In the genomic region with DNA sequence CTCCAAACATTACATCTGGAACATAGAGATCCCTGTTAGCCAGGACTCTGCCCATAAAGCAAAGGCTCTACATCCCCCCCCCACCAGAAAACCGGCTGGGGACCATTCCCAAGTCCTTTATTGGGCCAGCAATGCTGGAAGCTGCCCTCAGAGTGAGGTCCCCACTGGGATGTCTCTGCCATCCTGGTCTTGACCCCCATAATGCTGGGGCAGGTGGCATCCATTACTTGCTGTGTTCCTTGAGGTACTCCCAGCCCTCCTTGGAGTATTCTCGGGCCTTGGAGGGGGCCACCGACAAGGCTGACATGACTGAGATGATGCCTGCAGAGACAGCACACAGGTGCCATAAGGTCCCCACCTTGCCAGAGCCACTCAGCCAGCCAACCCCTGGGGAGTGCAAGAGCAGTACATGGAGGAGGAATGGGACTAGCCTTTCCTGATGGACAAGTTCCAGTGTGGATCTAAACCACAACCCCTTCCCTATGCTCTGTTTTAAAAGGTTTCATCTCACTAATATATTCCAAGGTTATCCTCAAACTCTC, we compare ENCODE assay signal across 19 mouse cellular contexts. TPM values are rescaled to one million over a fixed set of nuclear protein-coding genes. Genes with fewer than 3 reads are reported as not detected.
DNase-seq lines count a peak whose midpoint lies in the region; ATAC-seq lines count a peak whose summit lies in the region.
"Had no signal": no experiment of that assay in that cellular context is flagged by ENCODE, and none has a peak within 500 bp of the region (broad histone marks: within the 10 kb centered on the region; RNA-seq: fewer than 3 reads in every experiment).

No protein-coding gene starts in this region.

- H3K9ac ChIP-seq in heart, embryonic 16.5 days (ENCODE audit: low read length), result no peak overlapping the region
- no peak overlapping the region for H3K9ac ChIP-seq in midbrain, embryonic 16.5 days (ENCODE audit: low read depth, low read length)
- H3K9ac ChIP-seq in limb, embryonic 13.5 days, result 0 out of 2 replicates have a peak overlapping the region, but pooled peaks have one; percentile 26

- 80% methylated on average over 3 of the region's 3 CpGs for WGBS in heart, embryonic 16.5 days
- WGBS in midbrain, embryonic 10.5 days, result 83% methylated on average over 3 of the region's 3 CpGs
- 83% methylated on average over 3 of the region's 3 CpGs for WGBS in midbrain, embryonic 16.5 days
- 69% methylated on average over 3 of the region's 3 CpGs for WGBS in limb, embryonic 13.5 days

- peaks cover 17% of the 10 kb centered on the region for H3K4me1 ChIP-seq in heart, embryonic 16.5 days (ENCODE audit: control insufficient read depth, insufficient read depth, low read length)
- peaks cover 44% of the 10 kb centered on the region for H3K4me1 ChIP-seq in midbrain, embryonic 10.5 days
- peaks cover 15% of the 10 kb centered on the region for H3K4me1 ChIP-seq in midbrain, embryonic 16.5 days (ENCODE audit: control insufficient read depth, insufficient read depth, low read length)
- peaks cover 29% of the 10 kb centered on the region for H3K4me1 ChIP-seq in limb, embryonic 13.5 days

- H3K4me2 ChIP-seq in heart, embryonic 16.5 days (ENCODE audit: low read depth, low read length), result no peak overlapping the region
- no peak overlapping the region for H3K4me2 ChIP-seq in midbrain, embryonic 16.5 days (ENCODE audit: low read length)
- no peak overlapping the region for H3K4me2 ChIP-seq in limb, embryonic 13.5 days (replicated peaks)

- no peaks in the 10 kb centered on the region for H3K9me3 ChIP-seq in heart, embryonic 16.5 days (replicated peaks; ENCODE audit: control insufficient read depth, low read length)
- H3K9me3 ChIP-seq in midbrain, embryonic 10.5 days (replicated peaks), result no peaks in the 10 kb centered on the region
- H3K9me3 ChIP-seq in midbrain, embryonic 16.5 days (replicated peaks; ENCODE audit: control insufficient read depth, low read length, poor library complexity, severe bottlenecking), result no peaks in the 10 kb centered on the region
- H3K9me3 ChIP-seq in limb, embryonic 13.5 days, result no peaks in the 10 kb centered on the region
- H3K9me3 ChIP-seq: limb, embryonic 15.5 days had no signal

- no peak for ATAC-seq in heart, embryonic 16.5 days (replicated peaks; ENCODE audit: extremely low read depth, insufficient read depth, low FRiP score)
- ATAC-seq in midbrain, embryonic 16.5 days, result no peak
- ATAC-seq in limb, embryonic 13.5 days (ENCODE audit: low FRiP score, low read depth), result no peak
- no peak for ATAC-seq in inflammation-experienced regulatory T-cells, adult 6 months
- ATAC-seq: activated CD4-positive, CD25-positive, alpha-beta regulatory T cell, adult 4 months; hindbrain, postnatal 0 days; lung, postnatal 0 days had no signal

- 0 out of 2 replicates have a peak overlapping the region, but pooled peaks have one; percentile 8 for H3K27ac ChIP-seq in heart, embryonic 16.5 days (ENCODE audit: low read length)
- no peak overlapping the region for H3K27ac ChIP-seq in midbrain, embryonic 10.5 days (replicated peaks)
- no peak overlapping the region for H3K27ac ChIP-seq in midbrain, embryonic 16.5 days (ENCODE audit: low read length)
- no peak overlapping the region for H3K27ac ChIP-seq in limb, embryonic 13.5 days
- H3K27ac ChIP-seq: hindbrain, postnatal 0 days; limb, embryonic 15.5 days had no signal

- peaks cover 46% of the 10 kb centered on the region for H3K36me3 ChIP-seq in heart, embryonic 16.5 days (ENCODE audit: control insufficient read depth, insufficient read depth)
- peaks cover 56% of the 10 kb centered on the region for H3K36me3 ChIP-seq in midbrain, embryonic 10.5 days
- H3K36me3 ChIP-seq in midbrain, embryonic 16.5 days (ENCODE audit: control insufficient read depth, insufficient read depth, low read length), result peaks cover 41% of the 10 kb centered on the region
- H3K36me3 ChIP-seq in limb, embryonic 13.5 days, result peaks cover 51% of the 10 kb centered on the region

- DNase-seq in cerebellum, adult 11-12 months, result peak; percentile 51
- no peak for DNase-seq in cerebellum, adult 18-20 months
- no peak for DNase-seq in heart, postnatal 25 days (ENCODE audit: low spot score)
- no peak for DNase-seq in midbrain, embryonic 10.5 days (ENCODE audit: low spot score)
- DNase-seq: adrenal gland, postnatal 10 days; heart, adult 18-20 months; heart, postnatal 4 days; kidney, adult 11 months; right cerebral cortex, postnatal 25 days; thymus, adult 2 months had no signal

- H3K27me3 ChIP-seq in heart, embryonic 16.5 days (ENCODE audit: control insufficient read depth, insufficient read depth, low read length), result no peaks in the 10 kb centered on the region
- no peaks in the 10 kb centered on the region for H3K27me3 ChIP-seq in midbrain, embryonic 10.5 days (ENCODE audit: low read depth, poor library complexity, severe bottlenecking)
- no peaks in the 10 kb centered on the region for H3K27me3 ChIP-seq in midbrain, embryonic 16.5 days (ENCODE audit: control insufficient read depth, insufficient read depth, low read depth, low read length)
- H3K27me3 ChIP-seq in limb, embryonic 13.5 days, result no peaks in the 10 kb centered on the region
- H3K27me3 ChIP-seq: limb, embryonic 15.5 days had no signal

- intact Hi-C loops in heart, postnatal 25 days (cut with DNase I), result loop anchor here (5.0 kb wide), 1 partner anchor 155 kb away; a partner anchor contains a TSS

- H3K4me3 ChIP-seq in heart, embryonic 16.5 days (ENCODE audit: low read length), result no peak overlapping the region
- H3K4me3 ChIP-seq in midbrain, embryonic 10.5 days, result peak overlapping the region; percentile 7; the same call in 1 of the 2 replicates
- no peak overlapping the region for H3K4me3 ChIP-seq in midbrain, embryonic 16.5 days (ENCODE audit: low read depth, low read length)
- no peak overlapping the region; the same call in 1 of the 2 replicates for H3K4me3 ChIP-seq in limb, embryonic 13.5 days

RNA-seq across cellular contexts. Expression of a gene that starts 2.0 kb away (rescaled TPM):
- 329 and 345 TPM in 2 replicates for polyA plus RNA-seq in heart, embryonic 16.5 days (2015; fragmentation: Nextera tagmentation; extraction: Ambion mirVana)
- total RNA-seq in heart, postnatal 25 days (2021), result 100 to 1,000 TPM; 343 to 364 TPM
- 197 and 202 TPM in 2 replicates for polyA plus RNA-seq in midbrain, embryonic 10.5 days (2016; fragmentation: Nextera tagmentation; extraction: Ambion mirVana)
- polyA plus RNA-seq in midbrain, embryonic 16.5 days (2015; fragmentation: Nextera tagmentation; extraction: Ambion mirVana), result 171 and 182 TPM in 2 replicates
- polyA plus RNA-seq in limb, embryonic 13.5 days (2015; fragmentation: Nextera tagmentation; extraction: Ambion mirVana), result 226 and 230 TPM in 2 replicates
- polyA plus RNA-seq in inflammation-experienced regulatory T-cells, adult 6 months (2017; shearing (Covaris generic)), result 100 to 1,000 TPM; 203 to 308 (median 286) TPM

RNA-seq across cellular contexts. Expression of a gene that starts 5.6 kb away (rescaled TPM):
- 1,106 and 1,159 TPM in 2 replicates for polyA plus RNA-seq in heart, embryonic 16.5 days (2015; fragmentation: Nextera tagmentation; extraction: Ambion mirVana)
- 100 to 1,000 TPM; 692 to 724 TPM for total RNA-seq in heart, postnatal 25 days (2021)
- 1,286 and 1,494 TPM in 2 replicates for polyA plus RNA-seq in midbrain, embryonic 10.5 days (2016; fragmentation: Nextera tagmentation; extraction: Ambion mirVana)
- polyA plus RNA-seq in midbrain, embryonic 16.5 days (2015; fragmentation: Nextera tagmentation; extraction: Ambion mirVana), result 789 and 838 TPM in 2 replicates
- polyA plus RNA-seq in limb, embryonic 13.5 days (2015; fragmentation: Nextera tagmentation; extraction: Ambion mirVana), result 1,714 and 1,755 TPM in 2 replicates
- polyA plus RNA-seq in inflammation-experienced regulatory T-cells, adult 6 months (2017; shearing (Covaris generic)), result 1,000 to 10,000 TPM; 2,478 to 5,003 (median 4,913) TPM

RNA-seq across cellular contexts. Expression of a gene that starts 19.1 kb away (rescaled TPM):
- polyA plus RNA-seq in heart, embryonic 16.5 days (2015; fragmentation: Nextera tagmentation; extraction: Ambion mirVana), result 60.7 and 62.5 TPM in 2 replicates
- 100 to 1,000 TPM; 107 to 112 TPM for total RNA-seq in heart, postnatal 25 days (2021)
- polyA plus RNA-seq in midbrain, embryonic 10.5 days (2016; fragmentation: Nextera tagmentation; extraction: Ambion mirVana), result 52.4 and 54.4 TPM in 2 replicates
- polyA plus RNA-seq in midbrain, embryonic 16.5 days (2015; fragmentation: Nextera tagmentation; extraction: Ambion mirVana), result 42.8 and 43.0 TPM in 2 replicates
- 50.7 and 53.2 TPM in 2 replicates for polyA plus RNA-seq in limb, embryonic 13.5 days (2015; fragmentation: Nextera tagmentation; extraction: Ambion mirVana)
- 1 to 10 TPM; 7.5 to 8.1 (median 8.1) TPM for polyA plus RNA-seq in inflammation-experienced regulatory T-cells, adult 6 months (2017; shearing (Covaris generic))

RNA-seq across cellular contexts. Expression of a gene that starts 20.4 kb away (rescaled TPM):
- polyA plus RNA-seq in heart, embryonic 16.5 days (2015; fragmentation: Nextera tagmentation; extraction: Ambion mirVana), result 0.29 and 0.31 TPM in 2 replicates
- not detected for total RNA-seq in heart, postnatal 25 days (2021)
- polyA plus RNA-seq in midbrain, embryonic 10.5 days (2016; fragmentation: Nextera tagmentation; extraction: Ambion mirVana), result 0.61 and 0.79 TPM in 2 replicates
- 1.8 and 2.1 TPM in 2 replicates for polyA plus RNA-seq in midbrain, embryonic 16.5 days (2015; fragmentation: Nextera tagmentation; extraction: Ambion mirVana)
- polyA plus RNA-seq in limb, embryonic 13.5 days (2015; fragmentation: Nextera tagmentation; extraction: Ambion mirVana), result 0.54 and 0.92 TPM in 2 replicates
- 1 to 10 TPM in 2 of 3 experiments, under 1 TPM in 1; 0.68 to 3.9 (median 3.3) TPM for polyA plus RNA-seq in inflammation-experienced regulatory T-cells, adult 6 months (2017; shearing (Covaris generic))
- total RNA-seq: gastrocnemius, adult 8-10 months had no signal

RNA-seq across cellular contexts. Expression of a gene that starts 23.0 kb away (rescaled TPM):
- 76.5 and 92.3 TPM in 2 replicates for polyA plus RNA-seq in heart, embryonic 16.5 days (2015; fragmentation: Nextera tagmentation; extraction: Ambion mirVana)
- 10 to 100 TPM; 64.3 to 72.3 TPM for total RNA-seq in heart, postnatal 25 days (2021)
- polyA plus RNA-seq in midbrain, embryonic 10.5 days (2016; fragmentation: Nextera tagmentation; extraction: Ambion mirVana), result 148 and 157 TPM in 2 replicates
- 121 and 122 TPM in 2 replicates for polyA plus RNA-seq in midbrain, embryonic 16.5 days (2015; fragmentation: Nextera tagmentation; extraction: Ambion mirVana)
- 113 and 121 TPM in 2 replicates for polyA plus RNA-seq in limb, embryonic 13.5 days (2015; fragmentation: Nextera tagmentation; extraction: Ambion mirVana)
- polyA plus RNA-seq in inflammation-experienced regulatory T-cells, adult 6 months (2017; shearing (Covaris generic)), result 10 to 100 TPM; 36.9 to 55.3 (median 39.7) TPM
